Mouse (Mus musculus) activated CD4-positive, CD25-positive, alpha-beta regulatory T cell, adult 9 weeks (primary cell): Measurements from ENCODE around the gene 1700025C18Rik. TPM values are rescaled to one million over a fixed set of nuclear protein-coding genes. Genes with fewer than 3 reads are reported as not detected.

Experiments
- polyA plus RNA-seq: library from polyadenylated mRNA; unstranded; fragments of 100-300 nt; shearing (Covaris generic); gene quantifications from one replicate; pipeline ENCODE4 v1.2.1, GENCODE M21; 2017

Gene 1700025C18Rik
- not detected for polyA plus RNA-seq

DNA sequence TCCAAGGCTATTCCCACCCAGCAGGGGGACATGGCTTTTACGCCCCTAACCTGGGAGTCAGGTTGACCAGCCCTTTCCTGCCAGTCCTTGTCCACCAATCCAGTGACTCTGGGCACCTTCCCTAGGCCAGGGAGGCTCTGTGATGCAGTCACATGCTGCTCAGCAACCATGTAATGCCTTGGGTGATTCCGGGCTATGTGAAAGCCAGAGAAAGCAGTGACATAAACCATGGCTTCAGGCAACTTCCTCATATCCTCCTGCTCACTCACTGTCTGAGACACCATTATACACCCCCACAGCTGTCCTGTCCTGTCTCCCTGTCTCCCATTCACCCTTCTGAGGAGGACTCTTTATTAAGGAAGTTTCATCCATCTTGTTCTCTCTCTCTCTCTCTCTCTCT is at the start of gene 1700025C18Rik:
1700025C18Rik (minus strand) TSS at position 101 of the 400 bp plus-strand sequence.

GRCm38 (mm10) chr2:165054888-165055852 is 35.4 kb downstream of the 1700025C18Rik start, which contains the start of gene Cd40:
Gene Cd40 (plus strand): TSS chr2:165055627.

DNA sequence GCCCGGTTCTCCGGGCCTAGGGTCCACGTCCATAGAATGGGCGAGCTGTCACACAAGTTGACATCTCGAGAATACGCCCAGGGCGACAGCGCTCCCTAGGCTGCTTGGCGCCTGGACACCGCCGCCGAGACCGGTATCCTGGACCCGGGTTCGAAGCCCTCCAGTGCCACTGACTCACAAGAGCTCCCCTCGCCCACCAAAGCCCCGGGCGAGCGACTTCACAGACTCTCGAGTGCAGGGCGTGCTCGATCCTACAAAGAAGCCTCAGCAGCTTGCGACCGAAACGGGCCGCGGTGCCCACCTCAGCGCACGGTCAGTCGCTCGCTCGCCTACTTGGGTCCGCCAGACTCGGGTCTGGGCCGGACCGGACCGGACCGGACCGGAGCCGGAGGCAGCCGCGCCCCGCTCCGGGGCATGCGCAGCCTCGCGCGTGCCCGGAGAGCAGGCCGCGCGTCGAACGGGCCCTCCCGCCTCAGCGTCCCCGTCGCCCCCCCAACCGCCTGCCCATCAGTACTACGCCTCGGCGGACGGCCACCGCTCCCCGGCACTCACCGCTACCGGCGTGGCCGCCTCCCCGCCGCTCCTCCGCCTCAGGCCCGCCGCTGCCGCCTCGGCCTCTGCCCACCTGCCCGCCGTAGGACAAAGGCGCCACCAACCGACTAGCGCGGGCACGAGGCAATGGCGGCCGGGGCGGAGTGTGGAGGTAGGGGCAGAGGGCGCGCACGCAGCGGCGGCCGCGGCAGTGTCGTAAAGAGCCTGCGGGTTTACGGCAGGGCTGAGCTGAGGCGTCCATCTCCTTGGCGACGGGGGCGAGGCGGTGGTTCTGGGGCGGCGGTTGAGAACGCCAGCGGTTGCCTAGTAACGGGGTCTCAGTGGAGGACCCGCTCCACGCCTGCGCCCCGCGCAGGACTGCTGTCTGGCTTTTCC is 56.2 kb downstream of the 1700025C18Rik start, which contains the start of gene Ncoa5:
Ncoa5 (minus strand) TSS at position 737 of the 927 bp plus-strand sequence.

Other genes with a start within 250 kb of the 1700025C18Rik start
- gene Pltp, start 233.0 kb downstream of the 1700025C18Rik start, polyA plus RNA-seq: 0.87 TPM
- 123 TPM for gene Pcif1, start 211.4 kb downstream of the 1700025C18Rik start, polyA plus RNA-seq
- gene Zfp335, start 179.0 kb downstream of the 1700025C18Rik start, polyA plus RNA-seq: 45.3 TPM
- 13.8 TPM for gene Mmp9, start 150.0 kb downstream of the 1700025C18Rik start, polyA plus RNA-seq
- 0.28 TPM for gene Slc12a5, start 129.9 kb downstream of the 1700025C18Rik start, polyA plus RNA-seq
- gene Ncoa5, start 55.9 kb downstream of the 1700025C18Rik start, polyA plus RNA-seq: 55.5 TPM
- gene Cd40, start 35.1 kb downstream of the 1700025C18Rik start, polyA plus RNA-seq: 1.4 TPM
- gene Cdh22, start 144.1 kb upstream of the 1700025C18Rik start, polyA plus RNA-seq: not detected
- gene Slc35c2, start 197.1 kb upstream of the 1700025C18Rik start, polyA plus RNA-seq: 62.6 TPM
- gene Elmo2, start 235.7 kb upstream of the 1700025C18Rik start, polyA plus RNA-seq: 59.5 TPM